Mouse (Mus musculus): ENCODE data around the gene G430095P16Rik.

The G430095P16Rik gene

DNA sequence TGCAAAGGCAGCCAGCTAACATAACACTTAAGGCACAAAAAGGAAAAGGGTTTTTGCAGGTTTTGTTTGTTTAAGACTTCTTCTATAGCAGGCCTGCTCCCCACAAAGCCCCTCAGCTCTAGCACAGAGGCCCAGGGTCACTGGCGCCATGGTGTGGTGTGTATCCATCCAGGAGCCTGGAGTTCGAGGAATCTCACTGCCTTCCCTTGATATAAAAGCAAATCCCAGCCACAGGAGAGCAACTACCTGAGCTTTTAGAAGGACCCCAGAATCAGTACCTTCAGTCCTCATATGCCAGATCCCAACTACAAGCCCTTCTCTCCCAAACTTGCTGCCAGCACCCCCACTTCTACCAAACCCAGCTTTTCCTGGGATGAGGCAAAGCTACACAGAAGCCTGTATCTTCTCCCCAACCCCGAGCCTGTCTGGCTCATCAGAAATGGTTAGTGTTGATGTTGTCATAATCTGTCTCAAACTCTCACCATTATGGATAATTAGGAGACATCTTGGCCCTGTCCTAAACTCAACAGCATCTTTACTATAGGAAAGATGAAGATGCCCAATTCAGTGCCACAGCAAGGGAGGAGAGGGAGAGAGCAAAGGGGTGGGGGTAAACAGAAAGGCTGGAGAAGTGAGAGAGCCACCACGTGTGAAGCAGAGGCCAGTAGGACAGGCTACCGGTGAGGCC lies 48.3 kb downstream of the G430095P16Rik start:
- DNase-seq (ENCODE audit: low spot score), result no peak

DNA sequence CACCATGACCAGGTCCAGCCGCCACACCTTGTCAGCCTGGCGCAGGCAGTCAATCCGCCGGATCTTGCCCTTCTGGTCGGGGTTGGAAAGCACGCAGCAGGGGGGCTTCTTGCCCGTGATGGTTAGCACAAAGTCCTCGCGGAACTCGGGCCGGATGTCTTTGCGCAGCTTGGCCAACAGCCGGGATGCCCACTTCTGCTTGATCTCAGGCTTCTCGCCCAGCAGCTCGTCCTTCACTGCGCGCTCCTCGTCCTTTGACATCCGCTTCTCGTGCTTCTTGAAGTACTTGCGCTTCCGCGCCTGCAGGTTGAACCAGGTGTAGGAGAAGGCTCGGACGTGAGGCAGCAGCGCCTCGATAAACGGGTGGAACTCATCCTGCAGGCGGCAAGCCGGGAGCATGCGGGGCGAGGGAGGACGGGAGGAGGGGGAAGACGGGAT lies 49.2 kb downstream of the G430095P16Rik start:
- no peak for DNase-seq (ENCODE audit: low spot score)

DNA sequence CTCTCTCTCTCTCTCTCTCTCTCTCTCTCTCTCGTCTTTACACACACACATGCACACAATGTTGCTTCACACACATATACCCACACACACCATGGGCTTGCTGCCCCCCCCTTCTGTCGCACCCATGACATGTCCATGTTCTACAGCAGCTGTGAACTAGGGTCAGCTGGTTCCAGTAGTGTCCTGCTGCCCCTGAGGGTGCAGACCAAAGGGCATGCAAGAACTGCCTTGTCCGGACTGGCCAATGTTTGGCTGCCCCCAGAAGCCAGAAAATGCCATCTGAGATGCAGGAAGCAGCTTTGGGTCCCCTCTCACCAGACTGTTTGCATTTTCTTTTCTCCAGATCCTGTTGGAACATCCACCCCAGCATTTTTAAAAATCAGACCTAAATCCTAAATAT lies 49.8 kb downstream of the G430095P16Rik start:
- DNase-seq (ENCODE audit: low spot score), result no peak

DNA sequence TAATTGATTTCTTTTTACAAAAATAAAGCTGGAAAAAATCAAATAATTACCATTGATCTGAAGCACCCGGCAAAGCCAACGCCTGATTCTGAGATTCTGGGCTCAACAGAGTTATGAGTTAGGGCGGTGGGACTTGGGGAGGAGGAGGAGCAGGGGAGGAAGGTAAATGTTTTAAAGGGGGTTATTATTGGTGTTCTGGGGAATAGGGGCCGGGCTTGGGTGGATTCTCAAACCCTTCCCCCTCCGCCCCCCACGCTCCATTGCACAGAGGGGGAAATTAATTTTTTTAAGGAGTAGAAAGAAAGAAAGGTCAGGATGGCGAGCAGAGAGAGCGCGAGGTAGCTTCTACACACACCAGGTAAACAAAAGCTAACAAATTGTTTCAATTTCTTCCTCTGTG lies 50.5 kb downstream of the G430095P16Rik start:
- DNase-seq (ENCODE audit: low spot score), result no peak

DNA sequence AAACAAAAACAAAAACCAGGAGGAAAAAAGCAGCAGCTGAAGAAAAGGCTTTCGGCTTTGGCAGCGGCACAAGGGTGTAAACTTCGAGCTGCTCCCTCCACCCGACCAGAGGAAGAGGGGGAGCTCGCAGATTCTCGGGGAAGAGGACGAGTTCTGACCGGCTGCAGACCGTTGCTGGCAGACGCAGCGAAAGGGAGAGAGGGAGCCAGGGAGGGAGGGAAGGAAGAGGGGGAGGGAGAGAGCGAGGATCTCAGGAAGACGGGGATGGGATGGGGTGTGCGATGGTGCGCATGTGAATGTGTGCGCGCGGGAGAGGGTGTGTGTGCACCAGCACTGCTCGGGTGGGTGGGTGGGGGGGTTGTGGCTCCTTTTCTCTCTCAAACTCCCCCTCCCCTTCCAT lies 51.0 kb downstream of the G430095P16Rik start:
- peak; percentile 67 for DNase-seq (ENCODE audit: low spot score)

DNA sequence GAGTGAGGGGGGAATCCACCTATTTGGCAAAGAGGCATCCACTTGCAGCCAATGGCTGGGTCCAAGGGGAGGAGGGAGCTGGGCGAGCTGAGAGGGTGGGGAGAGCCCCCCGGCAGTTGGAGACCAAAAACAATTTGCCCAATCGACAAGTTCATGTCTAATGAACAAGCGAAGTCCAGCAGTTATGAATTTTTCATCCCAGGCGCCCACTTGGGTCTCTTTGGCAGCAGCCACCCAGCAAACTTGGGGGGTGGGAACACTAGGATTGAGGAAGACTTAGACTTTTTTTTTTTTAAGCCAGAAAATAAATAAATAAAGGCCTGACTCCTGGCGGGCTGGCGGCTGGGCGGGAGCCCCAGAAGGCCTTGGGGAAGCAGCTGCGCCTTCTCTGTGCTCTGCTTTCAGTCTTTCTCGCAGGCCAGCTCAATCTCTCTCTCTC lies 51.7 kb downstream of the G430095P16Rik start:
- DNase-seq (ENCODE audit: low spot score), result no peak

DNA sequence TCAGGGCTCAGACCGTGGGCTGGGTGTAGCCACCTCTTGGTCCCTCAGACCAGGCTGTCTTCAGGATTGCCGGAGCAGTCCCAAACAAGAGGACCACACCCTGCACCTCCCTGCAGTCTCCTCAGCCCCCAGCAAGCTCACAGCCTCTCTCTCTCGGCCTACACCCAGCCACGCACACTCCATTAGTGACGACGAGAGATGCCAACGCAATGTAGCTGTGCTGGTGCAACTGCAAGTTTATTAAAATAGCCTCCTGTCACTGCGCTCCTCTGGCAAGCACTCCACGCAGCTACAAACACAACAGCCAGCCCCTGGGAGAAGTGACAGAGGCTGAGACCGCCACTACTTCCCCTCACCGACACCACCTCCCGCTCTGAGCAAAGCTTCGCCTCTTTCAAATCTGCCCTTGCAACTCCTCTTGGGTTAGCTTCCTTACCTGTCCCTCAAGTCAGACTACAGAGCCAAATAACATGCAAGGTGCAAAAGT lies 52.3 kb downstream of the G430095P16Rik start:
- DNase-seq (ENCODE audit: low spot score), result no peak

DNA sequence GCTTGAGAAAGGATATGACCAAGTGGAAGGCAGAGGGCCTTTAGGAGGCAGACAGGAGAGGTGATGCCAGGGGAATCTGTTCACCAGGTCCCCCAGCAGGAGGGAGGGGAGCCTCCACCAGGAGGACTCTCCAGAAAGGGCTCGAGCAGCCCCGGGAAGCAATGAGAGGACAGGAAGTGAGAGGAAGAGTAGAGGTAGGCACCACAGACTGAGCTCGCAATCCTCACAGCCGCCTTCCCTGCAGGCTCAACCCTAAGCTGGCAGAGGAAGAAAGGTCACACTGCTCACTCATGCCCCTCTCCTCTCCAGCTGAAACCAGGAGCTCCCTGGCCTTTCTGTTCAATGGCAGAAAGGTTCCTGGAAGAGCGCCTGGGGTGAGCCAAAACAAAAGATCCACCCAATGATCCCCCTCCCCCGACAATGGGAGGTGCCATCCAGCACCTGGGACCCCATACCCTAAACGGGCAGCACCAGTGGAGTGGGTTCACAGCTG lies 52.9 kb downstream of the G430095P16Rik start:
- no peak for DNase-seq (ENCODE audit: low spot score)

Measured in left cerebral cortex, adult 11 months (tissue).